Mouse (Mus musculus): ENCODE results near the gene Cdk14. TPM values are rescaled to one million over a fixed set of nuclear protein-coding genes. Genes with fewer than 3 reads are reported as not detected.

Cdk14 gene
- polyA plus RNA-seq, 1 experiment from 2014 or later: 19.7 TPM

- Histone ChIP-seq H3K9me3 (ENCODE audit: low read length) (no peaks in the 10 kb centered on the region), H3K27ac (ENCODE audit: low read length) (no peak overlapping the region), H3K4me2 (replicated peaks; ENCODE audit: low read depth, low read length) (no peak overlapping the region), H3K36me3 (ENCODE audit: insufficient read depth, low read length) (no peaks in the 10 kb centered on the region; the same call in 1 of the 2 replicates), H3K4me1 (ENCODE audit: insufficient read depth, low read depth, low read length) (no peaks in the 10 kb centered on the region), H3K4me3 (ENCODE audit: low read depth, low read length) (no peak overlapping the region), H3K9ac (replicated peaks; ENCODE audit: low read depth) (no peak overlapping the region), H3K27me3 (replicated peaks; ENCODE audit: insufficient read depth, low read length) (no peaks in the 10 kb centered on the region)
- TF ChIP-seq EP300 (IDR thresholded peaks at IDR 0.05) (no peak), CTCF (IDR thresholded peaks at IDR 0.05) (no peak)
- DNase-seq (ENCODE audit: low spot score) (no peak), ATAC-seq (no peak)
- WGBS: 94% methylated on average over 4 of the region's 4 CpGs
Observed at GRCm38 (mm10) chr5:5008153-5008745, 411.9 kb downstream of the Cdk14 start.

GRCm38 (mm10) chr5:5007489-5008152 is 412.5 kb downstream of the Cdk14 start:
- no peak overlapping the region for H3K4me2 ChIP-seq (replicated peaks; ENCODE audit: low read depth, low read length)
- H3K36me3 ChIP-seq (ENCODE audit: insufficient read depth, low read length): no peaks in the 10 kb centered on the region; the same call in 1 of the 2 replicates
- TF ChIP-seq CTCF (IDR thresholded peaks at IDR 0.05): no peak
- TF ChIP-seq EP300 (IDR thresholded peaks at IDR 0.05): no peak
- no peak overlapping the region for H3K4me3 ChIP-seq (ENCODE audit: low read depth, low read length)
- H3K4me1 ChIP-seq (ENCODE audit: insufficient read depth, low read depth, low read length): no peaks in the 10 kb centered on the region
- no peak for ATAC-seq
- no peaks in the 10 kb centered on the region for H3K27me3 ChIP-seq (replicated peaks; ENCODE audit: insufficient read depth, low read length)
- no peak overlapping the region for H3K9ac ChIP-seq (replicated peaks; ENCODE audit: low read depth)
- DNase-seq (ENCODE audit: low spot score): no peak
- no peak overlapping the region for H3K27ac ChIP-seq (ENCODE audit: low read length)
- WGBS: 79% methylated on average over 15 of the region's 15 CpGs
- H3K9me3 ChIP-seq (ENCODE audit: low read length): no peaks in the 10 kb centered on the region

- TF ChIP-seq EP300 (IDR thresholded peaks at IDR 0.05) (no peak), CTCF (IDR thresholded peaks at IDR 0.05) (no peak)
- Histone ChIP-seq H3K9ac (replicated peaks; ENCODE audit: low read depth) (no peak overlapping the region), H3K4me1 (ENCODE audit: insufficient read depth, low read depth, low read length) (no peaks in the 10 kb centered on the region), H3K27me3 (replicated peaks; ENCODE audit: insufficient read depth, low read length) (no peaks in the 10 kb centered on the region), H3K27ac (ENCODE audit: low read length) (no peak overlapping the region), H3K36me3 (ENCODE audit: insufficient read depth, low read length) (no peaks in the 10 kb centered on the region; the same call in 1 of the 2 replicates), H3K9me3 (ENCODE audit: low read length) (no peaks in the 10 kb centered on the region), H3K4me2 (replicated peaks; ENCODE audit: low read depth, low read length) (no peak overlapping the region), H3K4me3 (ENCODE audit: low read depth, low read length) (no peak overlapping the region)
- WGBS: 76% methylated on average over 1 of the region's 1 CpGs
- DNase-seq (ENCODE audit: low spot score) (no peak), ATAC-seq (no peak)
Observed at GRCm38 (mm10) chr5:5005633-5006032, 414.5 kb downstream of the Cdk14 start.

- no peaks in the 10 kb centered on the region; the same call in 1 of the 2 replicates for H3K36me3 ChIP-seq (ENCODE audit: insufficient read depth, low read length)
- WGBS: 92% methylated on average over 2 of the region's 2 CpGs
- ATAC-seq: no peak
- H3K27me3 ChIP-seq (replicated peaks; ENCODE audit: insufficient read depth, low read length): no peaks in the 10 kb centered on the region
- no peaks in the 10 kb centered on the region for H3K4me1 ChIP-seq (ENCODE audit: insufficient read depth, low read depth, low read length)
- no peak overlapping the region for H3K4me3 ChIP-seq (ENCODE audit: low read depth, low read length)
- H3K9me3 ChIP-seq (ENCODE audit: low read length): no peaks in the 10 kb centered on the region
- H3K27ac ChIP-seq (ENCODE audit: low read length): no peak overlapping the region
- H3K9ac ChIP-seq (replicated peaks; ENCODE audit: low read depth): no peak overlapping the region
- H3K4me2 ChIP-seq (replicated peaks; ENCODE audit: low read depth, low read length): no peak overlapping the region
- no peak for TF ChIP-seq EP300 (IDR thresholded peaks at IDR 0.05)
- TF ChIP-seq CTCF (IDR thresholded peaks at IDR 0.05): no peak
- DNase-seq (ENCODE audit: low spot score): no peak
Observed at GRCm38 (mm10) chr5:5004740-5005139, 415.4 kb downstream of the Cdk14 start.

GRCm38 (mm10) chr5:4993192-4993601 is 426.9 kb downstream of the Cdk14 start:
- H3K9me3 ChIP-seq (ENCODE audit: low read length): no peaks in the 10 kb centered on the region
- H3K4me3 ChIP-seq (ENCODE audit: low read depth, low read length): no peak overlapping the region
- H3K9ac ChIP-seq (replicated peaks; ENCODE audit: low read depth): no peak overlapping the region
- H3K36me3 ChIP-seq (ENCODE audit: insufficient read depth, low read length): no peaks in the 10 kb centered on the region
- H3K4me1 ChIP-seq (ENCODE audit: insufficient read depth, low read depth, low read length): no peaks in the 10 kb centered on the region
- H3K4me2 ChIP-seq (replicated peaks; ENCODE audit: low read depth, low read length): no peak overlapping the region
- H3K27me3 ChIP-seq (replicated peaks; ENCODE audit: insufficient read depth, low read length): no peaks in the 10 kb centered on the region
- DNase-seq (ENCODE audit: low spot score): no peak
- H3K27ac ChIP-seq (ENCODE audit: low read length): no peak overlapping the region
- no peak for TF ChIP-seq CTCF (IDR thresholded peaks at IDR 0.05)
- no peak for TF ChIP-seq EP300 (IDR thresholded peaks at IDR 0.05)
- WGBS: 83% methylated on average over 4 of the region's 4 CpGs
- ATAC-seq: no peak

- no peaks in the 10 kb centered on the region for H3K36me3 ChIP-seq (ENCODE audit: insufficient read depth, low read length)
- no peaks in the 10 kb centered on the region for H3K27me3 ChIP-seq (replicated peaks; ENCODE audit: insufficient read depth, low read length)
- no peak overlapping the region for H3K4me3 ChIP-seq (ENCODE audit: low read depth, low read length)
- no peaks in the 10 kb centered on the region for H3K4me1 ChIP-seq (ENCODE audit: insufficient read depth, low read depth, low read length)
- ATAC-seq (no peak), DNase-seq (ENCODE audit: low spot score) (no peak)
- H3K9me3 ChIP-seq (ENCODE audit: low read length): no peaks in the 10 kb centered on the region
- H3K27ac ChIP-seq (ENCODE audit: low read length): no peak overlapping the region
- no peak overlapping the region for H3K4me2 ChIP-seq (replicated peaks; ENCODE audit: low read depth, low read length)
- no peak overlapping the region for H3K9ac ChIP-seq (replicated peaks; ENCODE audit: low read depth)
- whole genome bisulfite sequencing: 86% methylated on average over 2 of the region's 2 CpGs
- TF ChIP-seq CTCF (IDR thresholded peaks at IDR 0.05): no peak
- TF ChIP-seq EP300 (IDR thresholded peaks at IDR 0.05): no peak
Observed at GRCm38 (mm10) chr5:4991023-4991422, 429.1 kb downstream of the Cdk14 start.
